Mouse (Mus musculus): Measurements from ENCODE around the gene Ttc32.

GRCm38 (mm10) chr12:9042316-9042715 lies 12.5 kb downstream of the Ttc32 start:
- TF ChIP-seq CTCF (IDR thresholded peaks at IDR 0.05) (no peak), POLR2A (IDR thresholded peaks at IDR 0.05; ENCODE audit: insufficient read depth, low read depth, low read length) (no peak), EP300 (IDR thresholded peaks at IDR 0.05; ENCODE audit: insufficient read depth, low read depth, low read length) (no peak)

Measured in heart, adult 2 months (tissue).